Mouse (Mus musculus) liver, postnatal 0 days (tissue): ENCODE measurements at regions not wholly inside any gene's neighbourhood (a gene's known extent, or its start where the extent isn't known, plus 50 kb on each side); places are given as distances from the start of the nearest gene placed in this dataset.

Experiments
- ATAC-seq: fragments of 200-750 bp; cut with Nextera tagmentation; 2 replicates; pipeline ENCODE4 v1.8.0; 2017; ENCODE audit warnings: mild to moderate bottlenecking, moderate library complexity
- DNase-seq: peaks from one replicate; pipeline ENCODE4 v3.0.0-alpha.2; 2016
- H3K27ac ChIP-seq: fragments of 300-500 bp; sonication (generic); 2 replicates; pipeline ENCODE4 v1.5.1; 2014; ENCODE audit warnings: antibody characterized with exemption, moderate library complexity, mild to moderate bottlenecking, low read depth
- H3K27me3 ChIP-seq: fragments of 300-500 bp; sonication (generic); 2 replicates; pipeline ENCODE4 v1.6.1; 2014; ENCODE audit warnings: low read length, control low read depth, mixed read lengths; ENCODE audit not compliant: insufficient read depth
- H3K36me3 ChIP-seq: fragments of 300-500 bp; sonication (generic); replicated peaks from 2 replicates; pipeline ENCODE4 v1.6.1; 2014; ENCODE audit warnings: mild to moderate bottlenecking, control low read depth, low read length, moderate library complexity, mixed read lengths; ENCODE audit not compliant: insufficient read depth
- H3K4me1 ChIP-seq: fragments of 300-500 bp; sonication (generic); 2 replicates; pipeline ENCODE4 v1.6.1; 2014; ENCODE audit warnings: antibody characterized with exemption, mild to moderate bottlenecking, control low read depth; ENCODE audit not compliant: insufficient read depth
- H3K4me2 ChIP-seq: fragments of 300-500 bp; sonication (generic); 2 replicates; pipeline ENCODE4 v1.6.1; 2014; ENCODE audit warnings: low read depth, mild to moderate bottlenecking, low read length, moderate library complexity, mixed read lengths
- H3K4me3 ChIP-seq: fragments of 300-500 bp; sonication (generic); 2 replicates; pipeline ENCODE4 v1.5.1; 2014; ENCODE audit warnings: low read depth, low read length
- H3K9ac ChIP-seq: fragments of 300-500 bp; sonication (generic); replicated peaks from 2 replicates; pipeline ENCODE4 v1.6.1; 2014; ENCODE audit warnings: mild to moderate bottlenecking, moderate library complexity
- H3K9me3 ChIP-seq: fragments of 300-500 bp; sonication (generic); 2 replicates; pipeline ENCODE4 v1.6.1; 2016; ENCODE audit warnings: mild to moderate bottlenecking, control low read depth, low read length, mixed read lengths
- CTCF ChIP-seq: sonication (generic); IDR thresholded peaks from 2 replicates; pipeline ENCODE4 v1.5.1; 2016; ENCODE audit warnings: antibody characterized with exemption, low read depth
- EP300 ChIP-seq: IDR thresholded peaks from 2 replicates; pipeline ENCODE4 v1.6.1; 2016; ENCODE audit warnings: antibody characterized with exemption, low read depth, mild to moderate bottlenecking
- WGBS: fragments of 180-500 bp; shearing (Covaris S2); extraction: QIAGEN DNeasy Blood & Tissue Kit; methylation state at CpG from one replicate; pipeline ENCODE4 v1.1.7; 2014; ENCODE audit not compliant: insufficient replicate concordance; 5-methylcytosine and 5-hydroxymethylcytosine counted together

- TF ChIP-seq EP300 (no peak), CTCF (no peak)
- no peaks in the 10 kb centered on the region for H3K9me3 ChIP-seq
- no peaks in the 10 kb centered on the region for H3K36me3 ChIP-seq
- DNase-seq, result no peak
- ATAC-seq, result no peak
- no peak overlapping the region for H3K4me2 ChIP-seq
- H3K4me3 ChIP-seq, result no peak overlapping the region
- H3K27me3 ChIP-seq, result no peaks in the 10 kb centered on the region
- no peaks in the 10 kb centered on the region for H3K4me1 ChIP-seq
- WGBS, result 67% methylated on average over 6 of the region's 6 CpGs
- no peak overlapping the region for H3K27ac ChIP-seq
- H3K9ac ChIP-seq, result no peak overlapping the region
These were observed 245.9 kb upstream of the Pcsk5 start for GRCm38 (mm10) chr19:18083312-18083711.

- Histone ChIP-seq H3K4me1 (no peaks in the 10 kb centered on the region), H3K27me3 (no peaks in the 10 kb centered on the region), H3K4me2 (no peak overlapping the region), H3K9me3 (no peaks in the 10 kb centered on the region), H3K4me3 (no peak overlapping the region), H3K36me3 (no peaks in the 10 kb centered on the region), H3K27ac (no peak overlapping the region), H3K9ac (no peak overlapping the region)
- ATAC-seq, result no peak
- TF ChIP-seq CTCF, result no peak
- no peak for TF ChIP-seq EP300
- DNase-seq, result no peak
- WGBS, result 36% methylated on average over 5 of the region's 5 CpGs
These were observed 231.5 kb upstream of the Pcsk5 start for GRCm38 (mm10) chr19:18068919-18069318.

- Histone ChIP-seq H3K9me3 (no peaks in the 10 kb centered on the region), H3K4me3 (no peak overlapping the region), H3K27me3 (no peaks in the 10 kb centered on the region), H3K27ac (no peak overlapping the region), H3K4me1 (no peaks in the 10 kb centered on the region), H3K4me2 (no peak overlapping the region), H3K36me3 (no peaks in the 10 kb centered on the region), H3K9ac (no peak overlapping the region)
- no peak for DNase-seq
- 58% methylated on average over 8 of the region's 8 CpGs for WGBS
- ATAC-seq, result no peak
- TF ChIP-seq CTCF (no peak), EP300 (no peak)
These were observed 230.5 kb upstream of the Pcsk5 start for GRCm38 (mm10) chr19:18067855-18068494.

- TF ChIP-seq CTCF (no peak), EP300 (no peak)
These were observed 219.9 kb upstream of the Pcsk5 start for GRCm38 (mm10) chr19:18057256-18057890.

GRCm38 (mm10) chr19:18056414-18057254 is 219.2 kb upstream of the Pcsk5 start:
- H3K4me2 ChIP-seq, result no peak overlapping the region
- DNase-seq, result no peak
- no peak for ATAC-seq
- no peak overlapping the region for H3K27ac ChIP-seq
- H3K9me3 ChIP-seq, result no peaks in the 10 kb centered on the region
- H3K4me3 ChIP-seq, result no peak overlapping the region
- TF ChIP-seq EP300 (no peak), CTCF (no peak)
- no peaks in the 10 kb centered on the region for H3K27me3 ChIP-seq
- 82% methylated on average over 21 of the region's 21 CpGs for WGBS
- no peak overlapping the region for H3K9ac ChIP-seq
- no peaks in the 10 kb centered on the region for H3K4me1 ChIP-seq
- H3K36me3 ChIP-seq, result no peaks in the 10 kb centered on the region

More at GRCm38 (mm10) chr19:18057256-18057890, 219.9 kb upstream of the Pcsk5 start:
- ATAC-seq (no peak), DNase-seq (no peak)
- no peak overlapping the region for H3K9ac ChIP-seq
- no peaks in the 10 kb centered on the region for H3K36me3 ChIP-seq
- H3K9me3 ChIP-seq, result no peaks in the 10 kb centered on the region
- 78% methylated on average over 7 of the region's 7 CpGs for WGBS
- no peaks in the 10 kb centered on the region for H3K4me1 ChIP-seq
- H3K4me3 ChIP-seq, result no peak overlapping the region
- H3K4me2 ChIP-seq, result no peak overlapping the region
- H3K27ac ChIP-seq, result no peak overlapping the region
- no peaks in the 10 kb centered on the region for H3K27me3 ChIP-seq

GRCm38 (mm10) chr19:18050353-18050752 is 212.9 kb upstream of the Pcsk5 start:
- DNase-seq, result no peak
- no peaks in the 10 kb centered on the region for H3K9me3 ChIP-seq
- no peak overlapping the region for H3K4me3 ChIP-seq
- H3K4me2 ChIP-seq, result no peak overlapping the region
- no peaks in the 10 kb centered on the region for H3K27me3 ChIP-seq
- H3K36me3 ChIP-seq, result no peaks in the 10 kb centered on the region
- no peak for ATAC-seq
- no peaks in the 10 kb centered on the region for H3K4me1 ChIP-seq
- 81% methylated on average over 2 of the region's 2 CpGs for WGBS
- TF ChIP-seq EP300 (no peak), CTCF (no peak)
- no peak overlapping the region for H3K27ac ChIP-seq
- H3K9ac ChIP-seq, result no peak overlapping the region
